Mouse (Mus musculus) lung, adult 10 weeks (tissue): ENCODE data around the gene Cep83. TPM values are rescaled to one million over a fixed set of nuclear protein-coding genes. Genes with fewer than 3 reads are reported as not detected.

ENCODE experiments used
- polyA plus RNA-seq: library from polyadenylated mRNA; stranded (reverse); fragments of 350-450 nt; fragmentation: Illumina TruSeq; extraction: RNeasy Lipid Tissue Mini Kit (QIAGEN cat#74804); gene quantifications from one replicate; pipeline ENCODE4 v1.2.3, GENCODE M21; 2014; ENCODE audit warnings: low read depth, low replicate concordance; ENCODE audit not compliant: insufficient read depth

The Cep83 gene
- 17.7 TPM for polyA plus RNA-seq

GRCm38 (mm10) chr10:94688420-94689175, at the start of gene Cep83:
Cep83 (plus strand) TSS chr10:94688654.

